Mouse (Mus musculus): ENCODE measurements at regions not wholly inside any gene's neighbourhood (a gene's known extent, or its start where the extent isn't known, plus 50 kb on each side); places are given as distances from the start of the nearest gene placed in this dataset.
A peak's percentile ranks its signal among the peaks of the same experiment; 100 is the strongest.

GRCm38 (mm10) chr1:128795654-128796053 is 203.6 kb upstream of the Cxcr4 start:
- intact Hi-C loops (cut with DNase I) = no loop called here

GRCm38 (mm10) chr1:128790881-128791280 is 198.8 kb upstream of the Cxcr4 start:
- no peak for DNase-seq (ENCODE audit: low spot score in 2 of 2)
- intact Hi-C loops (cut with DNase I) = no loop called here

More at GRCm38 (mm10) chr1:128795654-128796053, 203.6 kb upstream of the Cxcr4 start:
- no peak for DNase-seq (ENCODE audit: low spot score in 2 of 2)

- no peak for DNase-seq (ENCODE audit: low spot score in 2 of 2)
- intact Hi-C loops (cut with DNase I) = loop anchor here (2.0 to 5.0 kb wide), 2 partner anchors 197 to 323 kb away; partner anchors contain the start of gene Cxcr4
Measured at GRCm38 (mm10) chr1:128789567-128790335, 197.7 kb upstream of the Cxcr4 start.

GRCm38 (mm10) chr1:128788227-128788626 is 196.1 kb upstream of the Cxcr4 start:
- intact Hi-C loops (cut with DNase I) = loop anchor here (2.0 to 5.0 kb wide), 2 partner anchors 196 to 321 kb away; partner anchors contain the start of gene Cxcr4

GRCm38 (mm10) chr1:128786941-128787569 is 195.0 kb upstream of the Cxcr4 start:
- intact Hi-C loops (cut with DNase I) = loop anchor here (1.0 to 5.0 kb wide), 2 partner anchors 48 to 195 kb away; partner anchors contain the start of gene Cxcr4
- peak; percentile 72 to 97 for DNase-seq (ENCODE audit: low spot score in 2 of 2)

More at GRCm38 (mm10) chr1:128788227-128788626, 196.1 kb upstream of the Cxcr4 start:
- no peak for DNase-seq (ENCODE audit: low spot score in 2 of 2)

- intact Hi-C loops (cut with DNase I) = no loop called here
- DNase-seq (ENCODE audit: low spot score in 2 of 2) = no peak
Measured at GRCm38 (mm10) chr1:128782286-128782685, 190.2 kb upstream of the Cxcr4 start.

- intact Hi-C loops (cut with DNase I) = no loop called here
- no peak for DNase-seq (ENCODE audit: low spot score in 2 of 2)
Measured at GRCm38 (mm10) chr1:128781871-128782270, 189.8 kb upstream of the Cxcr4 start.

- intact Hi-C loops (cut with DNase I) = no loop called here
- peak in 1 of 2 experiments; percentile 66 for DNase-seq (ENCODE audit: low spot score in 2 of 2)
Measured at GRCm38 (mm10) chr1:128781311-128781710, 189.2 kb upstream of the Cxcr4 start.

- intact Hi-C loops (cut with DNase I) = no loop called here
- DNase-seq (ENCODE audit: low spot score in 2 of 2) = no peak
Measured at GRCm38 (mm10) chr1:128779586-128780158, 187.6 kb upstream of the Cxcr4 start.

GRCm38 (mm10) chr1:128772440-128772839 is 180.3 kb upstream of the Cxcr4 start:
- intact Hi-C loops (cut with DNase I) = no loop called here
- DNase-seq (ENCODE audit: low spot score in 2 of 2) = no peak

- intact Hi-C loops (cut with DNase I) = no loop called here
- no peak for DNase-seq (ENCODE audit: low spot score in 2 of 2)
Measured at GRCm38 (mm10) chr1:128770786-128771185, 178.7 kb upstream of the Cxcr4 start.

- intact Hi-C loops (cut with DNase I) = no loop called here
Measured at GRCm38 (mm10) chr1:128767991-128768390, 175.9 kb upstream of the Cxcr4 start.

GRCm38 (mm10) chr1:128767415-128767814 is 175.3 kb upstream of the Cxcr4 start:
- no peak for DNase-seq (ENCODE audit: low spot score in 2 of 2)
- intact Hi-C loops (cut with DNase I) = no loop called here

More at GRCm38 (mm10) chr1:128767991-128768390, 175.9 kb upstream of the Cxcr4 start:
- no peak for DNase-seq (ENCODE audit: low spot score in 2 of 2)

- no peak for DNase-seq (ENCODE audit: low spot score in 2 of 2)
- intact Hi-C loops (cut with DNase I) = no loop called here
Measured at GRCm38 (mm10) chr1:128766894-128767268, 174.8 kb upstream of the Cxcr4 start.

- intact Hi-C loops (cut with DNase I) = no loop called here
Measured at GRCm38 (mm10) chr1:128766193-128766893, 174.2 kb upstream of the Cxcr4 start.

GRCm38 (mm10) chr1:128765626-128766025 is 173.5 kb upstream of the Cxcr4 start:
- intact Hi-C loops (cut with DNase I) = no loop called here
- DNase-seq (ENCODE audit: low spot score in 2 of 2) = no peak

More at GRCm38 (mm10) chr1:128766193-128766893, 174.2 kb upstream of the Cxcr4 start:
- no peak for DNase-seq (ENCODE audit: low spot score in 2 of 2)

- intact Hi-C loops (cut with DNase I) = no loop called here
- no peak for DNase-seq (ENCODE audit: low spot score in 2 of 2)
Measured at GRCm38 (mm10) chr1:128765142-128765541, 173.0 kb upstream of the Cxcr4 start.

- intact Hi-C loops (cut with DNase I) = no loop called here
- no peak for DNase-seq (ENCODE audit: low spot score in 2 of 2)
Measured at GRCm38 (mm10) chr1:128762854-128763253, 170.8 kb upstream of the Cxcr4 start.

- intact Hi-C loops (cut with DNase I) = no loop called here
- no peak for DNase-seq (ENCODE audit: low spot score in 2 of 2)
Measured at GRCm38 (mm10) chr1:128762076-128762475, 170.0 kb upstream of the Cxcr4 start.
